Mouse (Mus musculus) embryonic facial prominence, embryonic 11.5 days (tissue): ENCODE results near the gene Fem1a. TPM values are rescaled to one million over a fixed set of nuclear protein-coding genes. Genes with fewer than 3 reads are reported as not detected.

Source experiments
- ATAC-seq: fragments of 200-750 bp; cut with Nextera tagmentation; replicated peaks from 2 replicates; pipeline ENCODE4 v1.8.0; 2017; ENCODE audit warnings: low read depth; ENCODE audit not compliant: insufficient number of reproducible peaks, low FRiP score, low TSS enrichment
- DNase-seq: peaks from one replicate; pipeline ENCODE4 v3.0.0-alpha.2; 2015; ENCODE audit warnings: low spot score
- H3K27ac ChIP-seq: fragments of 300-500 bp; sonication (generic); replicated peaks from 2 replicates; pipeline ENCODE4 v1.5.1; 2014; ENCODE audit warnings: mild to moderate bottlenecking, low read depth, low read length, control low read depth
- H3K27me3 ChIP-seq: fragments of 300-500 bp; sonication (generic); 2 replicates; pipeline ENCODE4 v1.6.1; 2014; ENCODE audit warnings: mild to moderate bottlenecking, low read length, moderate library complexity, mixed read lengths; ENCODE audit not compliant: control insufficient read depth, insufficient read depth
- H3K36me3 ChIP-seq: fragments of 300-500 bp; sonication (generic); replicated peaks from 2 replicates; pipeline ENCODE4 v1.6.1; 2014; ENCODE audit warnings: low read depth, mild to moderate bottlenecking, low read length, moderate library complexity, mixed read lengths; ENCODE audit not compliant: control insufficient read depth, insufficient read depth
- H3K4me1 ChIP-seq: fragments of 300-500 bp; sonication (generic); 2 replicates; pipeline ENCODE4 v1.6.1; 2014; ENCODE audit warnings: low read length, mixed read lengths; ENCODE audit not compliant: control insufficient read depth, insufficient read depth
- H3K4me2 ChIP-seq: fragments of 300-500 bp; sonication (generic); 2 replicates; pipeline ENCODE4 v1.6.1; 2014; ENCODE audit warnings: low read depth, mild to moderate bottlenecking, control low read depth, low read length, moderate library complexity
- H3K4me3 ChIP-seq: fragments of 300-500 bp; sonication (generic); 2 replicates; pipeline ENCODE4 v1.5.1; 2014; ENCODE audit warnings: low read depth, low read length, control low read depth
- H3K9ac ChIP-seq: fragments of 300-500 bp; sonication (generic); replicated peaks from 2 replicates; pipeline ENCODE4 v1.6.1; 2014; ENCODE audit warnings: mild to moderate bottlenecking, control low read depth, low read length
- H3K9me3 ChIP-seq: fragments of 300-500 bp; sonication (generic); replicated peaks from 2 replicates; pipeline ENCODE4 v1.6.1; 2016; ENCODE audit warnings: mild to moderate bottlenecking, low read length, inconsistent platforms, mixed read lengths; ENCODE audit not compliant: control insufficient read depth
- WGBS: fragments of 180-500 bp; shearing (Covaris S2); extraction: QIAGEN DNeasy Blood & Tissue Kit; methylation state at CpG from one replicate; pipeline ENCODE4 v1.1.7; 2014; 5-methylcytosine and 5-hydroxymethylcytosine counted together
- polyA plus RNA-seq: library from polyadenylated mRNA; unstranded; fragments of >200 nt; fragmentation: Nextera tagmentation; extraction: Ambion mirVana; gene quantifications from 2 replicates; pipeline ENCODE4 v1.2.1, GENCODE M21; 2014

Fem1a gene
- polyA plus RNA-seq, 1 experiment from 2014 or later = 10.1 TPM

- Histone ChIP-seq H3K27ac (peak within 1 kb of the TSS; percentile 43), H3K4me2 (peak within 1 kb of the TSS; percentile 70), H3K9me3 (no peaks in the 10 kb centered on the region), H3K4me3 (peak within 1 kb of the TSS; percentile 42), H3K9ac (peak within 1 kb of the TSS; percentile 64), H3K4me1 (no peaks in the 10 kb centered on the region; the same call in 1 of the 2 replicates), H3K36me3 (peaks cover 4% of the 10 kb centered on the region), H3K27me3 (no peaks in the 10 kb centered on the region)
- WGBS = 6% methylated on average over 21 of the region's 21 CpGs
- DNase-seq (peak; percentile 96), ATAC-seq (peak; percentile 88)
Observed at GRCm38 (mm10) chr17:56276643-56277566, 20.3 kb downstream of the Fem1a start, which contains the start of gene Ticam1. Gene Ticam1, minus strand, starts transcription at chr17:56276786.

DNA sequence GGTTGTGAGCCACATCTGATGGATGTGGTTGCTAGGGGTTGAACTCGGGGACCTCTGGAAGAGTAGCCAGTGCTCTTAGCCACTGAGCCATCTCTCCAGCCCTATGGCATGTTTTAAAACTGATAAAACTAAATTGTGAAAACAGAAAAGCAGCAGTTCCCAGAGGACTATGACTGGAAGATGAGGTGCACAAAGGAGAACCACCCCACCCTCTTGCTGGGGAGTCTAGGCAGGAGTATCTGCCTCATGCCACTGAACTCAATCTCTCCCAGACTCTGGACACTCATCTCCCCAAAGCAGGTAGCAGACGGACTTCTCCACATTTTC lies 20.9 kb downstream of the Fem1a start:
- Histone ChIP-seq H3K4me3 (no peak overlapping the region), H3K27me3 (no peaks in the 10 kb centered on the region), H3K4me2 (peak overlapping the region; percentile 70; the same call in 1 of the 2 replicates), H3K4me1 (no peaks in the 10 kb centered on the region; the same call in 1 of the 2 replicates), H3K9ac (no peak overlapping the region), H3K36me3 (peaks cover 4% of the 10 kb centered on the region), H3K9me3 (no peaks in the 10 kb centered on the region), H3K27ac (peak overlapping the region; percentile 43; the same call in 1 of the 2 replicates)
- WGBS = 45% methylated on average over 2 of the region's 2 CpGs
- no peak for ATAC-seq
- no peak for DNase-seq

- H3K4me2 ChIP-seq = no peak overlapping the region
- DNase-seq (no peak), ATAC-seq (no peak)
- 93% methylated on average over 5 of the region's 5 CpGs for WGBS
- H3K27me3 ChIP-seq = no peaks in the 10 kb centered on the region
- H3K9ac ChIP-seq = no peak overlapping the region
- H3K4me3 ChIP-seq = no peak overlapping the region
- H3K9me3 ChIP-seq = no peaks in the 10 kb centered on the region
- peaks cover 4% of the 10 kb centered on the region for H3K36me3 ChIP-seq
- no peak overlapping the region for H3K27ac ChIP-seq
- no peaks in the 10 kb centered on the region; the same call in 1 of the 2 replicates for H3K4me1 ChIP-seq
Observed at GRCm38 (mm10) chr17:56278340-56278739, 21.7 kb downstream of the Fem1a start.

- WGBS = 87% methylated on average over 12 of the region's 12 CpGs
- H3K9me3 ChIP-seq = no peaks in the 10 kb centered on the region
- H3K4me2 ChIP-seq = no peak overlapping the region
- no peak overlapping the region for H3K9ac ChIP-seq
- peaks cover 7% of the 10 kb centered on the region for H3K36me3 ChIP-seq
- H3K4me1 ChIP-seq = no peaks in the 10 kb centered on the region; the same call in 1 of the 2 replicates
- DNase-seq (no peak), ATAC-seq (no peak)
- H3K27me3 ChIP-seq = no peaks in the 10 kb centered on the region
- no peak overlapping the region for H3K27ac ChIP-seq
- H3K4me3 ChIP-seq = no peak overlapping the region
Observed at GRCm38 (mm10) chr17:56279481-56280155, 23.0 kb downstream of the Fem1a start.

DNA sequence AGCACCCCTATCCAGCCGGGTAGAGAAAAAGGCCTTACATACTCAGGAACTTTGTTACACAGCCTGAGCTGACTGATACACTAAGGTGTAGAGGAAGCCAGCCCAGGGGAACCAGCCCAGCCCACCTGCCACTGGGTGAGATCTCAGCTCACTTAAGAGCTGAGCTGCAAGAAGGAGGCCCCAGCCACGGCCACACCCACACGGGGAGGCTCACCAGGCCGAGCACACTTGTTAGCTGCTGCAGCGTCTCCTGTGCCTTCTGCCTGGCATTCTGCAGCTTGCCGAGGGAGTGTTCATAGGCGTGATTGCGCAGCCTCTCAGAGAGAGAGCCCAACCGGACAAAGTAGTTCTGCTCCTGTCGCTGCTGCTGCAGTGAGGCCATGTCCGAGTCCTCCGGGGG lies 24.6 kb downstream of the Fem1a start:
- Histone ChIP-seq H3K4me3 (no peak overlapping the region), H3K4me1 (no peaks in the 10 kb centered on the region), H3K36me3 (peaks cover 7% of the 10 kb centered on the region), H3K9me3 (no peaks in the 10 kb centered on the region), H3K27ac (no peak overlapping the region), H3K27me3 (no peaks in the 10 kb centered on the region), H3K9ac (no peak overlapping the region), H3K4me2 (no peak overlapping the region)
- DNase-seq (no peak), ATAC-seq (no peak)
- 90% methylated on average over 12 of the region's 12 CpGs for WGBS

GRCm38 (mm10) chr17:56282802-56283201 lies 26.2 kb downstream of the Fem1a start:
- ATAC-seq (no peak), DNase-seq (no peak)
- peaks cover 7% of the 10 kb centered on the region for H3K36me3 ChIP-seq
- no peaks in the 10 kb centered on the region for H3K9me3 ChIP-seq
- no peak overlapping the region for H3K4me2 ChIP-seq
- no peaks in the 10 kb centered on the region for H3K27me3 ChIP-seq
- 89% methylated on average over 4 of the region's 4 CpGs for WGBS
- H3K4me3 ChIP-seq = no peak overlapping the region
- peaks cover 3% of the 10 kb centered on the region; the same call in 1 of the 2 replicates for H3K4me1 ChIP-seq
- H3K27ac ChIP-seq = no peak overlapping the region
- H3K9ac ChIP-seq = no peak overlapping the region

DNA sequence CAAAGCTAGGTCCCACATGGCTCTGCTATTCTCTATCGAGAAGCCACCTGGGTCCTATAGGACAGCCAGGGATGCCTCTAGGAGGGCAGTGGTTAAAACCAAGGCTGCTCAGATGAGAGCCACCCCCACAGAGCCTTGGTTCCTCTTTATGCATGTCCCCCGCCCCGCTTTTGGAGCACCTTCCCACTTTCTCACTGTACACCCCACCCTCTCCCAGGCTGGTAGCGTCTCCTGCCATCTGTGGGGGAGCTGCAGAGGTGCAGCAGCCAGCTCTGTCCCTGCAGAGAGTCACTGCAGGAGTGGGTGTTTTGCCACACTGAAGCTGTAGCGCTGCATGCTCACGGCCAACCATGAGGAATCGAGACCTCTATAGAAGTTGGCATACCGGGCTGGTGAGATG lies 26.7 kb downstream of the Fem1a start:
- no peak overlapping the region for H3K4me3 ChIP-seq
- no peak for DNase-seq
- WGBS = 95% methylated on average over 8 of the region's 8 CpGs
- peaks cover 3% of the 10 kb centered on the region; the same call in 1 of the 2 replicates for H3K4me1 ChIP-seq
- no peak overlapping the region for H3K9ac ChIP-seq
- no peak for ATAC-seq
- H3K27ac ChIP-seq = no peak overlapping the region
- no peak overlapping the region for H3K4me2 ChIP-seq
- H3K27me3 ChIP-seq = no peaks in the 10 kb centered on the region
- H3K9me3 ChIP-seq = no peaks in the 10 kb centered on the region
- peaks cover 7% of the 10 kb centered on the region for H3K36me3 ChIP-seq

GRCm38 (mm10) chr17:56285995-56286394 lies 29.4 kb downstream of the Fem1a start:
- no peak overlapping the region for H3K27ac ChIP-seq
- H3K4me2 ChIP-seq = no peak overlapping the region
- no peaks in the 10 kb centered on the region for H3K27me3 ChIP-seq
- no peaks in the 10 kb centered on the region for H3K9me3 ChIP-seq
- H3K36me3 ChIP-seq = peaks cover 7% of the 10 kb centered on the region
- H3K9ac ChIP-seq = no peak overlapping the region
- ATAC-seq (no peak), DNase-seq (no peak)
- WGBS = 92% methylated on average over 11 of the region's 11 CpGs
- H3K4me1 ChIP-seq = peaks cover 3% of the 10 kb centered on the region; the same call in 1 of the 2 replicates
- no peak overlapping the region for H3K4me3 ChIP-seq
